Mouse (Mus musculus): ENCODE results near the gene Gcc2. TPM values are rescaled to one million over a fixed set of nuclear protein-coding genes. Genes with fewer than 3 reads are reported as not detected.

Gene Gcc2
- polyA plus RNA-seq, 1 experiment from 2014 or later: 45.9 TPM

DNA sequence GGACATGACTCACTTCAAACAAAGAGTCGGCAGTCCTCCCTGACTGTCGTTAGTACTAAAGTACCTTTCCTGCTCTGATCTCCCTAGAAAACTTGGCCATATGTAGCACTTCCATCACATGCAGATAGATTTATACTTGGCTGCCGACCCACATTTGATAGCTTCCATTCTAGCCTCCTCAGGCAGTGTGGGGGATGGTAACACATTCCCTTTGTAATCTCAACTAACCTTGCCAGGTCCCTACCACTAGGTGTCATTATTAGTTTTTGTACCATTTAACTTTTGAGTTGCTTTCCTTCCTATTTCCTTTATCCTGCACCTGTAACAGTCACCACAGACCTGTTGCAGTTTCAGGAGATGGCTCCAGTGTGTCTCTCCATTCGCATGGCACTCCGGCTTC lies 3.2 kb downstream of the Gcc2 start:
- H3K27me3 ChIP-seq (ENCODE audit: control insufficient read depth, insufficient read depth, low read length): no peaks in the 10 kb centered on the region
- H3K4me1 ChIP-seq (ENCODE audit: control insufficient read depth, insufficient read depth, low read length): no peaks in the 10 kb centered on the region
- no peak for ATAC-seq (replicated peaks; ENCODE audit: insufficient number of reproducible peaks, low FRiP score, low TSS enrichment, low read depth)
- DNase-seq (ENCODE audit: low spot score): peak; percentile 23
- no peak overlapping the region for H3K9ac ChIP-seq (replicated peaks; ENCODE audit: low read length)
- H3K4me3 ChIP-seq (ENCODE audit: low read depth, low read length): no peak overlapping the region
- no peaks in the 10 kb centered on the region for H3K9me3 ChIP-seq (replicated peaks; ENCODE audit: control insufficient read depth, low read length)
- H3K36me3 ChIP-seq (replicated peaks; ENCODE audit: control insufficient read depth, insufficient read depth, low read depth, low read length): no peaks in the 10 kb centered on the region; the same call in 1 of the 2 replicates
- no peak overlapping the region for H3K27ac ChIP-seq (replicated peaks; ENCODE audit: low read depth, low read length)
- WGBS: 81% methylated on average over 5 of the region's 5 CpGs
- H3K4me2 ChIP-seq (ENCODE audit: low read depth, low read length): no peak overlapping the region

DNA sequence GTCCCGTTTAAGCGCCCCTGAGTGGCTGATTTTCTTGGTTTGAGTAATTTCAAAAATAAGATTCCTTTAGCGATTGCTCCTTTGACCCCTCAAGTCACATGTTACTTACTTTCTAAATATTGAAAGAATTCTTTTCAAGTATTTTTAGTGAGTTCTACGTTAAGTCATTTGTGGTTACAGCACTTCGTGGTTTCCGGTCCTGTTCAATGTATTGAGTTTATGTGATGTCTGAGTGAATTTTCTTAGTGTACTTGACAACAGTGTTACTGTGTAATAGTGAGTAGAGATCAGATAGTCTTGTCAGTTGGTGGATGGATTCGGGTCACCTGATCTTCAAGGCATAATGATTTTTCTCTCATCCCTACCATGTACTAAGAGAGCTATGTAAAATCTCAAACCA lies 26.9 kb downstream of the Gcc2 start:
- no peaks in the 10 kb centered on the region for H3K4me1 ChIP-seq (ENCODE audit: control insufficient read depth, insufficient read depth, low read length)
- H3K27me3 ChIP-seq (ENCODE audit: control insufficient read depth, insufficient read depth, low read length): no peaks in the 10 kb centered on the region
- ATAC-seq (replicated peaks; ENCODE audit: insufficient number of reproducible peaks, low FRiP score, low TSS enrichment, low read depth) (no peak), DNase-seq (ENCODE audit: low spot score) (no peak)
- H3K9ac ChIP-seq (replicated peaks; ENCODE audit: low read length): no peak overlapping the region
- H3K4me3 ChIP-seq (ENCODE audit: low read depth, low read length): no peak overlapping the region
- no peaks in the 10 kb centered on the region for H3K9me3 ChIP-seq (replicated peaks; ENCODE audit: control insufficient read depth, low read length)
- H3K4me2 ChIP-seq (ENCODE audit: low read depth, low read length): no peak overlapping the region
- 91% methylated on average over 7 of the region's 7 CpGs for WGBS
- no peak overlapping the region for H3K27ac ChIP-seq (replicated peaks; ENCODE audit: low read depth, low read length)
- H3K36me3 ChIP-seq (replicated peaks; ENCODE audit: control insufficient read depth, insufficient read depth, low read depth, low read length): no peaks in the 10 kb centered on the region; the same call in 1 of the 2 replicates

DNA sequence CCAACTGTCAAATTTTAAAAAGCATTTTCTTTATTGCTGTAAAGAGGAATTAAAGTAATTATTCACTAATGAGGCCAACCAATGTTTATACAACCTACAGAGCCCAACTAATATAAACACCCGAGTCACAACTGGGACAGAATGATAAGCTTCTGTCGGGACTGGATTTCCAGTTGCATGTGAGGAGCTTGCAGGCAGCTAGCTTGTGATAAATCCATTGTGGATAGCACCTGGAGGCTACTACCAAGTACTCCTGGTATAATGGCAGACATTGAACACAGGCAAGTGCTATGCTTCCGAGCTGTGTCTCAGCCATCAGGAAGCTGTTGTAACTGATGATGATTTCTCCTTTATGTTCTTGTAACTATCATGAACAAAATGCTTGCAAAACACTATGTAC lies 35.4 kb downstream of the Gcc2 start:
- Histone ChIP-seq H3K9ac (replicated peaks; ENCODE audit: low read length) (no peak overlapping the region), H3K4me3 (ENCODE audit: low read depth, low read length) (no peak overlapping the region), H3K27me3 (ENCODE audit: control insufficient read depth, insufficient read depth, low read length) (no peaks in the 10 kb centered on the region), H3K4me1 (ENCODE audit: control insufficient read depth, insufficient read depth, low read length) (no peaks in the 10 kb centered on the region), H3K27ac (replicated peaks; ENCODE audit: low read depth, low read length) (no peak overlapping the region), H3K4me2 (ENCODE audit: low read depth, low read length) (no peak overlapping the region), H3K36me3 (replicated peaks; ENCODE audit: control insufficient read depth, insufficient read depth, low read depth, low read length) (peaks cover 10% of the 10 kb centered on the region), H3K9me3 (replicated peaks; ENCODE audit: control insufficient read depth, low read length) (no peaks in the 10 kb centered on the region)
- DNase-seq (ENCODE audit: low spot score) (no peak), ATAC-seq (replicated peaks; ENCODE audit: insufficient number of reproducible peaks, low FRiP score, low TSS enrichment, low read depth) (no peak)
- 82% methylated on average over 3 of the region's 3 CpGs for WGBS

DNA sequence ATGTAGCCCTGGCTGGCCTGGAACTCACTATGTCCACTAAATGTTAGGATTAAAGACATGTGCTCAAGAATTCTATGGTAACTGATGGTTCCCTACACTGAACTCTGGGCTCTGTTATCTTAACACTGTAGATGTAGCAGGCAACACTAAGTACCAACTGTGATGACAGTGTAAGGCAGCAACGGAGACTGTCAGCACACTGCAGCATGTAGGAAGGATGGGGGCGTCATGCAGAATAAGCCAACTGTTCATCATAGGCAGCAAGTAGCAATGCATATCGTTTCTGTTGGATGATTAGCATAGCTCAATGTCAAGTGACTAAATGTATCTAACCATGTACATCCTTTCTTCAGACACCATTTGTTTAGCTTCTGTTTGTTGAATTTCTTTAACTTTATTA lies 38.9 kb downstream of the Gcc2 start:
- 96% methylated on average over 3 of the region's 3 CpGs for WGBS
- Histone ChIP-seq H3K27me3 (ENCODE audit: control insufficient read depth, insufficient read depth, low read length) (no peaks in the 10 kb centered on the region), H3K9ac (replicated peaks; ENCODE audit: low read length) (no peak overlapping the region), H3K4me3 (ENCODE audit: low read depth, low read length) (no peak overlapping the region), H3K4me1 (ENCODE audit: control insufficient read depth, insufficient read depth, low read length) (no peaks in the 10 kb centered on the region), H3K27ac (replicated peaks; ENCODE audit: low read depth, low read length) (no peak overlapping the region), H3K4me2 (ENCODE audit: low read depth, low read length) (no peak overlapping the region), H3K9me3 (replicated peaks; ENCODE audit: control insufficient read depth, low read length) (no peaks in the 10 kb centered on the region), H3K36me3 (replicated peaks; ENCODE audit: control insufficient read depth, insufficient read depth, low read depth, low read length) (peaks cover 13% of the 10 kb centered on the region)
- no peak for DNase-seq (ENCODE audit: low spot score)
- ATAC-seq (replicated peaks; ENCODE audit: insufficient number of reproducible peaks, low FRiP score, low TSS enrichment, low read depth): no peak

DNA sequence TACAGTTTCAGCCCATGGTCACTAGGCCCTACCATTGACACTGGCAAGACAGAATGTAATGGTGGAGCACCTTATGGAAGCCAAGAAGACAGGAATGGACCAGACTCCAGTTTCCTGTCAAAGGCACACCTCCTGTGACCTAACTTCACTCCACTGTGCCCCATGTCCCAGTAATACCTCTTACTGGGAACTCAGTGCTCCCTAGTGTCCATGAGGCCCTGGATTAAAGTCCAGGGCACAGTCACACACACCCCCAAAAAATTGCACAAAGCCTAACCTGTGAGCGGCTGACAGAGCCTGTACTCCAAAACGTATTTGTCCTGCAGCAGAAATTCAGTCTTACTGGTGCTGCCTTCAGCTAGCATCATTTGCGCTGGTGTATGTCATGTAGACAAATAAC lies 40.3 kb downstream of the Gcc2 start:
- ATAC-seq (replicated peaks; ENCODE audit: insufficient number of reproducible peaks, low FRiP score, low TSS enrichment, low read depth): no peak
- WGBS: 89% methylated on average over 3 of the region's 3 CpGs
- peaks cover 10% of the 10 kb centered on the region for H3K36me3 ChIP-seq (replicated peaks; ENCODE audit: control insufficient read depth, insufficient read depth, low read depth, low read length)

DNA sequence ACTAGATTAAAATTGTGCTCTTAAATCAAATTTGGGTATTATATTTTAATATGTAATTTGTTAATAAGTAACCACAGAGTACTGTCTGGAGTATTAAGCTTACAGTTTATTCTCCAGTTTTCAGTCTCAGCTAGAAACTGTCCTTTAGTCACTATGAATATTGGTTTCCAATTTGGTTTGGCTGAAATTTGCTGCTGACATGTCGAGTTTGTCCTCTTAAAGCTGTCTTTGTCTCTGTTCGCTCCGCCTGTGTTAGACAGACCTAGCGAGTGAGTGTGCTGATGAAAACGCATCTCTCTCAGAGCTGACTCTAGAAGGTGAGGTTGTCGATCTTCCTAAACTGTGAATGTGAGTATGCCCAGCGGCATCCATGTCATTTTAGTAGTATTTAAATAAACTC lies 49.7 kb downstream of the Gcc2 start:
- DNase-seq (ENCODE audit: low spot score): no peak
- no peaks in the 10 kb centered on the region for H3K36me3 ChIP-seq (replicated peaks; ENCODE audit: control insufficient read depth, insufficient read depth, low read depth, low read length)
- H3K9me3 ChIP-seq (replicated peaks; ENCODE audit: control insufficient read depth, low read length): no peaks in the 10 kb centered on the region
- no peak overlapping the region for H3K4me2 ChIP-seq (ENCODE audit: low read depth, low read length)
- ATAC-seq (replicated peaks; ENCODE audit: insufficient number of reproducible peaks, low FRiP score, low TSS enrichment, low read depth): no peak
- H3K4me1 ChIP-seq (ENCODE audit: control insufficient read depth, insufficient read depth, low read length): no peaks in the 10 kb centered on the region
- no peak overlapping the region for H3K9ac ChIP-seq (replicated peaks; ENCODE audit: low read length)
- no peak overlapping the region for H3K27ac ChIP-seq (replicated peaks; ENCODE audit: low read depth, low read length)
- no peak overlapping the region for H3K4me3 ChIP-seq (ENCODE audit: low read depth, low read length)
- WGBS: 92% methylated on average over 7 of the region's 7 CpGs
- no peaks in the 10 kb centered on the region for H3K27me3 ChIP-seq (ENCODE audit: control insufficient read depth, insufficient read depth, low read length)

More for the DNA sequence above, 40.3 kb downstream of the Gcc2 start:
- no peaks in the 10 kb centered on the region for H3K27me3 ChIP-seq (ENCODE audit: control insufficient read depth, insufficient read depth, low read length)
- H3K27ac ChIP-seq (replicated peaks; ENCODE audit: low read depth, low read length): no peak overlapping the region
- H3K9me3 ChIP-seq (replicated peaks; ENCODE audit: control insufficient read depth, low read length): no peaks in the 10 kb centered on the region
- DNase-seq (ENCODE audit: low spot score): no peak
- no peak overlapping the region for H3K9ac ChIP-seq (replicated peaks; ENCODE audit: low read length)
- H3K4me1 ChIP-seq (ENCODE audit: control insufficient read depth, insufficient read depth, low read length): no peaks in the 10 kb centered on the region
- H3K4me2 ChIP-seq (ENCODE audit: low read depth, low read length): no peak overlapping the region
- no peak overlapping the region for H3K4me3 ChIP-seq (ENCODE audit: low read depth, low read length)

DNA sequence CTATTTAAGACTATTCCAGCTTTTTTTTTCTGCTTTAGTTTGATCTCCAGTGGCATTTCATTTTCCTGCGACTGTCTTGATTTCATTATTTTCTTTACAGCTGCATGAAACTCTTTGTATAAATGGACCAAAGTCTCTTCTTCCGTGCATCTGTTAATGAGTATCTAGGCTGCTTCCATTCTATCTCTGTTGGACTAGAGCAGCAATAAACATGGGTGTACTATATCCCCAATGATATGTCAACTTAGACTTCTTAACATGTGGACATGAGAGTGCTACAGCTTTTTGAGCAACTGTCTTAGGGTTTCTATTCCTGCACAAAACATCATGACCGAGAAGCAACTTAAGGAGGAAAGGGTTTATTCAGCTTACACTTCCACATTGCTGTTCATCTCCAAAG lies 51.6 kb downstream of the Gcc2 start:
- Histone ChIP-seq H3K4me2 (ENCODE audit: low read depth, low read length) (no peak overlapping the region), H3K36me3 (replicated peaks; ENCODE audit: control insufficient read depth, insufficient read depth, low read depth, low read length) (no peaks in the 10 kb centered on the region), H3K9ac (replicated peaks; ENCODE audit: low read length) (no peak overlapping the region), H3K27ac (replicated peaks; ENCODE audit: low read depth, low read length) (no peak overlapping the region), H3K9me3 (replicated peaks; ENCODE audit: control insufficient read depth, low read length) (no peaks in the 10 kb centered on the region), H3K4me1 (ENCODE audit: control insufficient read depth, insufficient read depth, low read length) (no peaks in the 10 kb centered on the region), H3K4me3 (ENCODE audit: low read depth, low read length) (no peak overlapping the region), H3K27me3 (ENCODE audit: control insufficient read depth, insufficient read depth, low read length) (no peaks in the 10 kb centered on the region)
- 92% methylated on average over 3 of the region's 3 CpGs for WGBS
- no peak for DNase-seq (ENCODE audit: low spot score)
- ATAC-seq (replicated peaks; ENCODE audit: insufficient number of reproducible peaks, low FRiP score, low TSS enrichment, low read depth): no peak

DNA sequence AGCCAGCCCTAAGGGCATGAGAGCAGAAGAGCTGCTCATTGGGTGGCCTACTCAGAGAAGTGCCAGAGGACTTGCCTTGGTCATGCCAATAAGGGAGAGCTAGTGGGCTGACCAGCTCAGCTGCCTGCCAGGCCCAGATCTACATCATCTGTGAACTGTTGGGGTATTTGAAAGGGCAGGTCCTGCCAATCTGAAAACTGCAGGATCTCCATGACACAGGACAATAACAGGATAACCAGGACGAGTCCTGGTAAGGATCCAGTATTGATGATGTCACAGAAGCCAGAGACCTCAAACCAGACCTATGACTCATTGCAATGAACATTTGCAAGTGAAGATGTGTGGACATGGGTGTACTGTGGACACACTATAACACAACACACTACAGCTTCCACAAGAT lies 55.5 kb downstream of the Gcc2 start:
- H3K27ac ChIP-seq (replicated peaks; ENCODE audit: low read depth, low read length): no peak overlapping the region
- WGBS: 76% methylated on average over 1 of the region's 1 CpGs
- no peak for ATAC-seq (replicated peaks; ENCODE audit: insufficient number of reproducible peaks, low FRiP score, low TSS enrichment, low read depth)
- no peaks in the 10 kb centered on the region for H3K36me3 ChIP-seq (replicated peaks; ENCODE audit: control insufficient read depth, insufficient read depth, low read depth, low read length)
- H3K4me2 ChIP-seq (ENCODE audit: low read depth, low read length): no peak overlapping the region
- H3K27me3 ChIP-seq (ENCODE audit: control insufficient read depth, insufficient read depth, low read length): no peaks in the 10 kb centered on the region
- DNase-seq (ENCODE audit: low spot score): no peak
- H3K9ac ChIP-seq (replicated peaks; ENCODE audit: low read length): no peak overlapping the region
- H3K4me1 ChIP-seq (ENCODE audit: control insufficient read depth, insufficient read depth, low read length): no peaks in the 10 kb centered on the region
- H3K9me3 ChIP-seq (replicated peaks; ENCODE audit: control insufficient read depth, low read length): no peaks in the 10 kb centered on the region
- H3K4me3 ChIP-seq (ENCODE audit: low read depth, low read length): no peak overlapping the region
